Mouse (Mus musculus) erythroblast, adult 5-6 weeks (primary cell): ENCODE measurements around the gene Cdk5. TPM values are rescaled to one million over a fixed set of nuclear protein-coding genes. Genes with fewer than 3 reads are reported as not detected.
"Not testable (repeated sequence)": the region's sequence is repeated elsewhere in the genome, so short reads cannot be mapped to it uniquely, and the experiment has no call there.

Experiments
- ATAC-seq: replicated peaks from 2 replicates; pipeline ENCODE4 v1.8.0; 2016; ENCODE audit warnings: moderate number of reproducible peaks, mild to moderate bottlenecking, moderate TSS enrichment, inconsistent platforms; ENCODE audit not compliant: poor library complexity, low FRiP score, severe bottlenecking
- total RNA-seq, 2 experiments: library from RNA; stranded (forward) in 1 of 2; stranded (reverse) in 1 of 2; fragments of 150-400 nt in 1 of 2; fragments of 200-764, 138-1000 nt in 1 of 2; gene quantifications; 2 replicates each; pipeline versions ENCODE4 v1.2.3 to v1.2.4; 2015 to 2017; ENCODE audit warnings: low replicate concordance in 2 of 2

Gene Cdk5
- total RNA-seq, 2 experiments from 2014 or later, result 0.58 to 2.5 TPM

DNA sequence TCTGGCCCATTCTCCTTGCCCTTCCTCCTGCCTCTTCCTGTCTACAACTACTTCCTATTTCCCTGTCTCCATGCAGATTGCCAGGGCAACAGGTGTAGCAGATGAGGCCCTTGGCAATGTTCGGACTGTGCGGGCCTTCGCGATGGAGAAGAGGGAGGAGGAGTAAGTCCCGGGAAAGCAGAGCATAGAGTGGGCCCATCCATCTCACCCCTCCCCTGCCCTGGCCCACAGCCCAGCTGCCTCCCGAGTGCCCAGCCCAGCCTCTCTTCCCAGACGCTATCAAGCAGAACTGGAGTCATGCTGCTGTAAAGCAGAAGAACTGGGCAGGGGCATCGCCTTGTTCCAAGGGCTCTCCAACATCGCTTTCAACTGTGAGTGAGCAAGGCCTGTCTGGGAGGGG, 21.4 kb downstream of the Cdk5 start:
- no peak for ATAC-seq

DNA sequence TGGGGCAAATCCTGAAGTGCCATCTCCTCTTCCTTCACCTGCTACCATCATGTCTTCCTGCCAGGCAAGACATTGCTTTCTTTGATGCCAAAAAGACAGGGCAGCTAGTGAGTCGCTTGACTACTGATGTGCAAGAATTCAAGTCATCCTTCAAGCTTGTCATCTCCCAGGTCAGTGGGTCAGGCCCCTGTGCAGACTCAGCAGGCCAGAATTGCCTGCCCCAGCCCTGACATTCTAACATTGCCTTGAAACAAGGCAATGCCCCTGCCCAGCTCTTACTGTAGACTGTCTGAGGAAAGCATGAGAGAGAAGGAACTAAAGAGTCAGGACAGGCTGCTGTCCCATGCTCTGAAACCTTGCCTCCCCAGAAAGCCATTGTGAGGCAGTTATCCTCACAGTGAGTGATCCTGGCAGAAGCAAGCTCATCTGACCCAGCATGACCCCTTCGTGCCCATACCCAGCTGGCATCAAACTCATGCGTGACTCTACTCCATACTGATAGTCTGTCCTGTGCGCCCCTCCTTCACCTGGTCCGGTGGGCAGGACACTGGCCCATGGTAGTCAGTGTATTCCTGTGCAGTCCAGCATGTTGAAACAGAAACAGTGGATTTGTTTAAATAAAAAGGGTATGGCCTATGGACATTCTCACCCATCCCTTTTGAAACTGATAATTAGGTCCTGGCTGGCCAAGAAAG, 22.3 kb downstream of the Cdk5 start:
- no peak for ATAC-seq

DNA sequence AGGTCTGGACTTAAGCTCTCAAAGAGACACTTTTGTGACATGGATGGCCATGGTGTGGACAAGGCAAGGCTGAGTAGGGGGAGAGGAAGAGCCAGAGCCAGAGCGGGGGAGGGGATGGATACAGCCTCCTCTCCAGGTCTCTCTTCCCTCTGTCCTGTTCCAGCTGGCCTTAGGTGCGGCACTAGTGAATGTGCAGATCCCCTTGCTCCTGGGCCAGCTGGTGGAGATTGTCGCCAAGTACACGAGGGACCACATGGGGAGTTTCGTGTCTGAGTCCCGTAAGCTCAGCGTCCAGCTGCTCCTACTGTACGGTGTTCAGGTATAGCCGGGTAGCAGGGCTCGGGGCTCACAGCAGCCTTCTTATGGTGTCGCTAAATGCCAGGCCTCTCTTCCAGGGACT, 23.0 kb downstream of the Cdk5 start:
- no peak for ATAC-seq

DNA sequence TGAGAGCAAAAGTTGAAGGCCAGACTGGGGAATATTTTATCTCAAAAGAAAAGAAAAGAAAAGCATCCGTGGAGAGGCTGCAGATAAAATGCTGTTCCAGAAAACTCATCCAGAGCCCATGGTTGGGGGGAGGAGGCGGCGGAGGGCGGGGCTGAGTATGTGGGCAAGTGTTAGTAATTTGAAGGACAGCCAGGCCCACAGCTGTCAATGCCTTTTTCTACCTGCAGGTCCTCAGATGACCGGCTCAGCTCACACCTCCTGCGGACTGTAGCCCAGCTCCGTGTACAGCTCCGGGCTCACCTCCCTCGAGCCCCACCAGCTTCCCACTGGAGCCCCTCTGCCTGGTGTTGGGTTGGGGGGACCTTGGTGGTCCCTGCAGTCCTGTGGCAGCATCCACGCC, 23.6 kb downstream of the Cdk5 start:
- no peak for ATAC-seq

DNA sequence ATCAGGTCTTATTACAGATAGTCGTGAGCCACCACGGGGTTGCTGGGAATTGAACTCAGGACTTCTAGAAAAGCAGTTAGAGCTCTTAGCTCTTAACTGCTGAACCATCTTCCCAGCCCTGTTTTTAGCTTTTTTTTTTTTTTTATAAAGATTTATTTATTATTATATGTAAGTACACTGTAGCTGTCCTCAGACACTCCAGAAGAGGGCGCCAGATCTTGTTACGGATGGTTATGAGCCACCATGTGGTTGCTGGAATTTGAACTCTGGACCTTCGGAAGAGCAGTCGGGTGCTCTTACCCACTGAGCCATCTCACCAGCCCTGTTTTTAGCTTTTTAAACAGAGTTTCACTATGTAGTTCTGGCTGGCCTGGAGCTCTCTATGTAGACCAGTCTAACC, 27.1 kb downstream of the Cdk5 start:
- not testable (repeated sequence) for ATAC-seq

DNA sequence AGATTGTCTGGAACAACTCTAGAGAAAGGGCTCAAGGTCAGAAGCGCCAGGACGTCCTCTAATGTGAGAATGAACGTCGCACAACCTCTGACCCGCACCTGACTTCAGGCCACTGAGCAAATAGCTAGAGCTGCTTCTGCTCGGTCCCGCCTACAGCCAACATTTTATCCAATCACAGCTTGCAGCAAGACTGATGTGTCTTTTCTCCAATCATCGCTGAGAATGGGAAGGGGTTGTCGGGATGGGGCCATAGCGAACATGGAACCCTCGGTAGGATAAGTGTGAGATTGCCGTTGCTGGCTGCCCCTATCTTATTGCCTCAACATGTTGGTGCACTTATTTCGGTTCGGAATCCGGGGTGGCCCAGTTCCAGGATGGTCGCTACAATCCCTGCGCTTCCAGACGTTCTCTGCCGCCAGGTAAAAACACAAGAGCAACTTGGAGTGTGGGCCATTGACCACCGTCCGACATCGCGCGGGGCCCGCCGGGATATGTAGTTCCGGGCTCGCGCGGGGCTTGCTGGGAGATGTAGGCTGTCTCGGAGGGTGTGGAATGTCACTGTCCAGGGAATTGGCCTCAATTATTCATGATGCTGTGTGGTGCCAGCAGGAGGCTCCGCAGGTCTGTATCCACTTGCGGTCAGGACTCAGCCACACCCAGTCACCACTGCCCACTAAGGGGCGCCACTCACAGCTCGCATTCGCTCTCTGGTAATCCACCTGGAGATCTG, 29.0 kb downstream of the Cdk5 start:
- peak; percentile 94 for ATAC-seq

DNA sequence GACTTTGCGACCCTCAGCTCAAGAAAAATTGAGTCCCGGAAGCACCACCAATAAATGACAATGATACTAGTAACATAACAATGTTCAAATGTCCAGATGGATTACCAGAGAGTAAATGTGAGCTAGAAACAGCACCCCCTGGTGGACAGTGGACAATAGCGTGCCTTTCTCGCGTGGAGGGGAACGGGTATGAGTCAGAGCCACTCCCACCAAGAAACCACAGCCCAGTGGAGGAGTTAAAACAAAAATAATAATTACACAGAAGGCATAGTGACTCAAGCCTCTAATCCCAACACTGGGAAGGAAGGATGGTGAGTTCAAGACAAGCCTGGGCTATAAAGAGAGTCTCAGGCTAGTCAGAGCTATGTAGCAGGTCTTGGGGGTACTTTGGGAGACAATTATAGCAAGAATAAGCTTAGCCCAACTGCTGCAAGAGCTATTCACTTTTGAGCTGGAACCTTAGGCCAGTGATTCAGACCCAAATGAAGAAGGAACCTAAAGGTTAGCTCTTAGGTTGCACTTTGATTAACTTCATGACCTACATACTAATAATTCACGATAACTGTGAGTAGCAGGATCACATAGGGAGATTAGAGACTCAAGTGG, 29.8 kb downstream of the Cdk5 start, which contains the start of gene Abcb8:
TSS of gene Abcb8 (plus strand) at position 272 of the 606 bp plus-strand sequence.
- ATAC-seq, result peak; percentile 70

DNA sequence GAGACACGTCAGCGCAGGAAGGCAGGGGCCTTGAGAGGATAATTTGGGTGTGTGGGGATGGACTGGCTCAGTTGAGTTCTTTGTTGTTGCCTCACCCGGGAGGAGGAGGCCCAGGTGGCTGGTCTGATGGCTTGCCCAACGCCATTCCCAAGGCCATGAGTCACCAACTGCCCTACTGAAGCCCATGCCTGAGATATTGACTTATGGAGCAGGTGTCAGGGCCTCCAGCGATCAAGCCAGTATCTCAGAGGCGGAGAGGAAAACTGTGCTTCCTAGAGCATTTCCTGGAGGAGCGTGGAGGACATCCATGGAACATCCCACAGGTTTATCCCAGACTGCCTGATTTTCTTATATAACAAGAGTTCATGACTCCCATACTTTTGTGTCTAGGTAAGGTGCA, 30.6 kb downstream of the Cdk5 start:
- ATAC-seq, result no peak

DNA sequence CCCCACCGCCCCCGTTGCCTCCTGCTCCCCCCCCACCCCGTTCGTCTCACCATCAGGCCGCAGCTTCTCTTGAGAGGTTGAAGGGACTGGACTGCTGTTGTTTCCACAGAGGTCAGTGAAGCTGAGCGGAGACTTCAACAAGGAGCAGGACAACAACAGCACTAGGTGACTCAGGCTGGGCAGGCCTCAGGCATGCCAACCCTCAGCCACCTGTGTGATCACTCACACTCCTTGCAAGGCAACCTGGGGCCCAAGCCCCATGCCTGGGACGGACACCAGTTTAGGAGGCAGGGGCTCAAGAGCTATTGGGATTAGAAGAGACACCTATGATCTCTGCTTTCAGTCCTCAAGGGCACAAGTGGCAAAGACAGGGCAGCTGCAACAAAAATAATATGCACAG, 31.5 kb downstream of the Cdk5 start, which contains the start of gene Atg9b:
TSS of gene Atg9b (minus strand) at position 280 of the 400 bp plus-strand sequence.
- no peak for ATAC-seq

DNA sequence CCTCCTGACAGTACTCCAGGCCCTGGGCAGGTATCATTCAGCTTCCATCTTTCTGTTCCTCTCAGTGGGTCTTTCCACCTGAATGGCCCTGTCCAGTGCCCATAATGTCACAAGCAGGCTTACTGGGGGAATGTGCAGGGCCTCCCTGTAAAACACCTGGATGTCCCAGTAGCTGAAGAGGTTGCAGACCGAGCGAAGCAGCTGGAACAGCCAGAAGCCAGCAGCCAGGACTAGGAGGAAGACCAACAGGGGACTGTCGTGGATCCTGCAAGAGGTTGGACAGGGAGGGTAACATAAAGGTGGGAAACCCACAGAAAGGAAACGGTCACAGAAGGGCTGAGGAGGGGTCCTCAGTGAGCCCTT, 33.7 kb downstream of the Cdk5 start:
- no peak for ATAC-seq

DNA sequence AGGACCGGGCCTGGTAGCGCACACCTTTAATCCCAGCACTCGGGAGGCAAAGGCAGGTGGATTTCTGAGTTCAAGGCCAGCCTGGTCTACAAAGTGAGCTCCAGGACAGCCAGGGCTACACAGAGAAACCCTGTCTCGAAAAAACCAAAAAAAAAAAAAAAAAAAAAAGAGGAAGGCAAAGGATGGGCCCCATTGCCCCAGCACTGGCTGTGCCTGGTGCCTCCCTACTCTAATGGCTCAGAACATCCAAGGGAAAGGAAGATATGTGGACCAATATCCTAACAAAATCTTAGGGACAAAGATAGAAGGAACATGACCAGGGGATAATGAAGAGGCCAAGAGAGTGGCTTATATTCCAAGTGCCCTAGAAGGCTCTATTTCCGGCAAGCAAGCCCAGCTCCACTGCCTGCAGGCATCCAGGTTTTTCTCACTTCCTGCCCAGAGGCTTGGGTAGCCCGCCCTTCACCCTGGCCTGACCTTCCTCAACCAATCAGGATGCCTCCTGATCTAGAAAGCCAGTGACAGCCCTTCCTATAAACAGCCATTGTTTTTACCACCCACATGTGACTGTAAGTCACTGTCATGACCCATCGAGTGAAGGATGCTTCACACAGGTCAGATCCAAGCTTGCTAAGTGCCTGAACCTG, 34.2 kb downstream of the Cdk5 start:
- ATAC-seq, result no peak

DNA sequence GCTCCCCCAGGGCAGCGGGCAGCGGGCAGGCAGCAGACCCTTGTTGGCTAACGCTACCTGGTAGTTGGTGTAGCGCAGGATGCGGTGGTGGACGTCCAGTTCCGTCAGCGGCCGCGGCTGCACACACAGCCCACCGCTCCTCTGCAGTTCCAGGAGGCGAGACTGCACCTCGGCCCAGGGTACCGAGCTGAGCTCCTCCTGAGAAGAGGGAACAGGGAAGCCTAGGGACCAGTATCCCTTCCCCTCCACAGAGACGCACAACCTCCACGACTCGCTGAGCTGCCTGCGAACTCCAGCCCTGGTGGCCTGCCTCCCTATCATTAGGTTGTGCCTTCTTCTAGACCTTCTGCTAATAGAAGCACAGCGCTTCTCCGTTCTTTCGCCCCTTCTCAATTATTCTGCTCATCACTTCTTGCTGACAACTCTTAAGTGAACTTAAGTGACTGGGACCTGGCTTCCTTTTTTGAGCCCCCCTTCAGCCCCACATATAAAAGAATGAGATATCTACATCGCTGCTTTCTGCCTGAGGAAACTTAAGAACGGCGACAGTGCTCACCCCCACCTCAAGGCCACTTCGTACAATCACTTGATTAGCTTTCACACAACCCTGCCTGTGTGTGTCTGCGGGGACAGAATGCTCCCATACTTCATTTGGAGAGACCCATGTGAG, 34.9 kb downstream of the Cdk5 start:
- ATAC-seq, result no peak

DNA sequence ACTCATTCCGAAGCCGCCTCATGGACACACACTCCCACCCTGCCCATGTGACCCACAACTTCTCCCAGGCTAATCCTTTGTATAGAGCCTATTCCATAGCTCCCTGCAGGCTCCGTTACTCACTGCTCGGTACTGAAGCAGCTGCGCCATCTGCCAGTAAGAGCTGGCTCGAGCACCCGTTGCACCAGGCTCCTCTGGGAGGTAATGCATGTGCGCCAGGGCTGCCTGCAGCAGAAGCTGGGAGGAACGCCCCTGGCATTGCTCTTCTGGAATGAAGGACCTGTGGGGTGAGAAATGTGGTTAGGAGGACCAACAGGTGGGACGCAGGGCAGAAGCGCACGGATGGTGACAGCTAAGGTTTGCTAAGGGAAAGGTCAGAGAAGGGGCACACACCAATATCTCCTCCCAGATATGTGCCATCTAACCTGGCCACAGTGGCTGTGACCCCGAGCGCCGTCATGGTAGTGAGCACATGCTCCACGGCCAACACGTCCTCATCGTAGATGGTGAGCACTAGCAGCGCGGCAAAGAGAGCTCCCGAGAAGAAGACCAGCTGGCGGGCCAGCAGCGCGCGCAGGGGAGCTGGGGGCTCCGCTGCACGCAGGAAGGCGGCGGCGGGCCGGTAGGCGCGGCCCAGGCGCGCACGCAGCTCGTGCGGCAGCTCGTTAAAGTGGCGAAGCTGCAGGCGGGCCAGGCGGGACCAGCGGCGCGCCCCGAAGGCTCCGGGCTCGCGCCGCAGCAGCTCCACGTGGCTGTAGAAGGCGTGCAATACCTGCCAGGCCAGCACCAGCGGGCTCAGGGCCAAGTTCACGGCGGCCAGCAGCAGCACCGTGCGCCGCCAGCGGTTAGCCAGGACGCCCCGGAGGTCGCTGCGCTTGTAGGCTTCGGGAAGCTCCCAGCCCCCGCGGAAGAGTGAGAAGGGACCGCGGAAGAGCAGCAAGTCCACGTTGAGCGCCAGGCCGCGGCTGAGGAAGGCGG, 35.8 kb downstream of the Cdk5 start:
- no peak for ATAC-seq

DNA sequence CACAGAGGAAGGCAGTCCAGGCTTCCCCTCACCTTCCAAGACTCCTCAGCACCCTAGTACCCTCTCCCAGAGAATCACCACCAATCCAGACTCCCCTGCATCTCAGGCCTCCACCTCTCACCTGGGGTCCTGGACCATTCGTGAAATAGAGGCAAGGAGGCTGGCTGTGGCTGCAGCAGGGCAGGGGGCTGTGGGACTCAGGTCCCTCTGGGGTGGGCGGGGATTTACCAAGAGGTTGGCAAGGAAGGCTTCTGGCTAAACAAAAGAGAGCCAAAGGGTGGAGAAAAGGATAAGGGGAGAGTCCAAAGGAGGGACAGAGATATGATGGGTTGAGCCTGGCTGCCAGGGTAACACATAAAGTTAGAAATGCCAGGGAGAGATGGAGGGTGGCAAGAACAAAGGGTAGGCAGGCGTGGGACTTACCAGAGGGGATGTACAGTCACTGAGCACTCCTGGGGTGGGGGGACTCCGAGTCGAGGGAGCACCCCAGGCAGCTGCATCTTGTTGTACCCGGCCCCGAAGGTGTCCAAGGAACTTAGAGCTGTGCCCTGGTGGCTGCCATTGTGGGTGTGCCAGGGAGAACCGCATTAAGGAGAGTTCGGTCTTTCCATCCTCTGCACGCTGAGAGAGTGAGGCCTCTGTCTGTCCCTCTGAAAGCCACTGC, 37.3 kb downstream of the Cdk5 start:
- no peak for ATAC-seq

DNA sequence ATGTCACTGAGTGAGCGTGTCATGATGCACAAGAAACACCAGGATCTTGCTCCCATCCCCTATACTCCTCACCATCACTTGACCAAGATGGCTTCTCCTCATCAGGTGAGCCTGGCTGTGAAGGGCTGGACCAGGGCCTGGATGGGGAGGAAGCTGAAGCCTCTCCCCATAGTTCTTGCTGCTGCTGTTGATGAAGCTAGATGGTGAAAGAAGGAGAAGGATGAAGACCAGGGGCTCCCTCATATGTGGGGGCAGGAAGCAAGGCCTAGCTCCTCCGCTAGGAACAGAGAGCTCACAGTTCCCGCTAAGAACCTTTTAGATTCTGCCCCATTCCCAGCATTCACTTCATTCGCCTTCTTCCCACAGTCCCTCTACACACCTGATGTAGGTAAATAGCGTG, 38.0 kb downstream of the Cdk5 start:
- no peak for ATAC-seq

DNA sequence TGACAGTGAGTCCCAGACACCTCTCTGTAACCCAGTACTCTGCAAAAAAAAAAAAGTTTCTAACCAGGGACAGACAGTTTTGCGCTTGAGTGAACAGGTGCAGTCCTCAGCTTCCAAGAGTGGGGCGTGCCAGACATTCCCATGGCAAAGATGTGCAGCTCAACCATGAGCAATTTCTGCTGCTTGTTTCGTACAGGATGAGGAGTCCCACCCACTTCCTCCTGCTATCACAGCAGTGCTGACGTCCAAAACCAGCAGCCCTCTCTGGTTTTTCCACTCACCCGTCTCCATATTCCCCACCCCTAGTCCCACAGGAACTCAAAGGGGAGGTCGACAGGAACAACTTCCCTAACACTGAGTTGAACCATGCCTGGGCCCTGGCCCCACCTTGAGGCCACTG, 38.9 kb downstream of the Cdk5 start:
- no peak for ATAC-seq

DNA sequence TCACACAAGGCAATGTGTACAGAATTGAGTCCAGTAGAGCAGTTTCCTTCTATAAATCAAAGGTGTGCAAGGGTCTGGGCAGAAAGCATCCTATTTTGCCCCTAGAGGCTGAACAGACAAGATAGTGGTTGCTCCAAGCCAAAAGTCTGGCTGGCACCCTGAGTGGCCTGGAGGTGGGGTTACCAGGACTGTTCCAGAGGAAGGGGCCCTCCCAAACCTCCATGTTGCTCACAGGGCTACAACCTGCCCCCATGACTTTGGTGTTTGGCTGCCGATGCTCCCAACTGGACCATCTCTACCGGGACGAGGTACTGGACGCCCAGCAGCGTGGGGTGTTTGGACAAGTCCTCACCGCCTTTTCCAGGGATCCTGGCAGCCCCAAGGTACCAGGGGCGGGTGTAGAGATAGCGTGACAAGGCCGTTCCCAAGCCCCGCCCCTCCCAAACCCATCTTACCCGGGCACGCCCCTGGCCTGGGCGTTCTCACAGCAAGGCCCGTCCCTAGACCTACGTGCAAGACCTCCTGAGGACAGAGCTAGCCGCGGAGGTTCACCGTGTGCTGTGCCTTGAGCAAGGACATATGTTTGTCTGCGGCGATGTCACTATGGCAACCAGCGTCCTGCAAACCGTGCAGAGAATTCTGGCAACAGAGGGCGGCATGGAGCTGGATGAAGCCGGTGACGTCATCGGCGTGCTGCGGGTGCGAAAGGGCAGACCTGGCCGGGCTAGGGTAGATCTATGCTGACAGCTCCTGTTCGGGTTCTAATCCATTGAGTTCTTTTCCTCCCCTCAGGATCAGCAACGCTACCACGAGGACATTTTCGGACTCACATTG, 40.1 kb downstream of the Cdk5 start:
- ATAC-seq, result peak; percentile 84

DNA sequence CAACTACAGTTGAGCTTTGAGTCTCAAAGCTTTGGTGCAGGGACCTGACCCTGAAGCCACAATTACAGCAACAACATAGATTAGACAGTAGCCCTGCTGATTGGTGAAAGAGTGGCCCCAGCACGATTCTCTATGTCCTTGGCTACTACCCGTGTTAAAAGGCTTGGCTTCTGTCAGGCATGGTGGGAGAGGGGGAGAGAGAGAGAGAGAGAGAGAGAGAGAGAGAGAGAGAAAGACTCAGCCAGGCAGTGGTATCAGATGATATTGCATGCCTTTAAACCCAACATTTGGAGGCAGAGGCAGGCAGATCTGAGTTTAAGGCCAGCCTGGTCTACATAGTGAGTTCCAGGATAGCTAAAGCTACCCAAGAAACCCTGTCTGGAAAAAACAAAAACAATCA, 41.3 kb downstream of the Cdk5 start:
- no peak for ATAC-seq
